Mouse (Mus musculus) heart, embryonic 14.5 days (tissue): ENCODE results near the gene Dnajc8. TPM values are rescaled to one million over a fixed set of nuclear protein-coding genes. Genes with fewer than 3 reads are reported as not detected.
"Not testable (repeated sequence)": the region's sequence is repeated elsewhere in the genome, so short reads cannot be mapped to it uniquely, and the experiment has no call there.

ENCODE experiments used
- ATAC-seq: fragments of 200-750 bp; cut with Nextera tagmentation; 2 replicates; pipeline ENCODE4 v1.8.0; 2017; ENCODE audit warnings: low read depth, moderate TSS enrichment; ENCODE audit not compliant: insufficient number of reproducible peaks, insufficient read depth, low FRiP score
- H3K27ac ChIP-seq, 2 experiments: fragments of 200-500 bp in 1 of 2; fragments of 300-500 bp in 1 of 2; sonication (generic) in 1 of 2; replicated peaks in 1 of 2; 2 replicates each; pipeline ENCODE4 v1.5.1; 2012 to 2014; ENCODE audit warnings: low read depth in 2 of 2, low read length in 2 of 2, control low read depth in 1 of 2, mild to moderate bottlenecking in 1 of 2, mixed read lengths in 1 of 2; ENCODE audit not compliant: control insufficient read depth in 1 of 2, insufficient read depth in 1 of 2
- H3K27me3 ChIP-seq: fragments of 300-500 bp; sonication (generic); 2 replicates; pipeline ENCODE4 v1.6.1; 2014; ENCODE audit warnings: mild to moderate bottlenecking, low read length, control low read depth; ENCODE audit not compliant: control insufficient read depth, insufficient read depth
- H3K36me3 ChIP-seq: fragments of 300-500 bp; sonication (generic); 2 replicates; pipeline ENCODE4 v1.6.1; 2014; ENCODE audit warnings: mild to moderate bottlenecking, control low read depth, low read length, mixed read lengths; ENCODE audit not compliant: control insufficient read depth, insufficient read depth
- H3K4me1 ChIP-seq, 2 experiments: fragments of 200-500 bp in 1 of 2; fragments of 300-500 bp in 1 of 2; sonication (generic) in 1 of 2; 2 replicates each; pipeline ENCODE4 v1.6.1; 2012 to 2014; ENCODE audit warnings: low read length in 2 of 2, control low read depth in 1 of 2, mixed read lengths in 1 of 2; ENCODE audit not compliant: control insufficient read depth in 2 of 2, insufficient read depth in 2 of 2
- H3K4me2 ChIP-seq: fragments of 300-500 bp; sonication (generic); 2 replicates; pipeline ENCODE4 v1.6.1; 2014; ENCODE audit warnings: mild to moderate bottlenecking, low read length
- H3K4me3 ChIP-seq, 2 experiments: fragments of 200-500 bp in 1 of 2; fragments of 300-500 bp in 1 of 2; sonication (generic) in 1 of 2; 2 replicates each; pipeline ENCODE4 v1.5.1; 2012 to 2014; ENCODE audit warnings: low read length in 2 of 2, mild to moderate bottlenecking in 2 of 2, control low read depth in 1 of 2, low read depth in 1 of 2, moderate library complexity in 1 of 2; ENCODE audit not compliant: control insufficient read depth in 1 of 2, insufficient read depth in 1 of 2
- H3K9ac ChIP-seq: fragments of 300-500 bp; sonication (generic); 2 replicates; pipeline ENCODE4 v1.6.1; 2014; ENCODE audit warnings: mild to moderate bottlenecking, low read length
- H3K9me3 ChIP-seq: fragments of 300-500 bp; sonication (generic); 2 replicates; pipeline ENCODE4 v1.6.1; 2016; ENCODE audit warnings: low read length, control low read depth; ENCODE audit not compliant: control insufficient read depth
- WGBS: fragments of 180-500 bp; shearing (Covaris S2); extraction: QIAGEN DNeasy Blood & Tissue Kit; methylation state at CpG from one replicate; pipeline ENCODE4 v1.1.7; 2014; 5-methylcytosine and 5-hydroxymethylcytosine counted together
- polyA plus RNA-seq: library from polyadenylated mRNA; unstranded; fragments of >200 nt; fragmentation: Nextera tagmentation; extraction: Ambion mirVana; gene quantifications from 2 replicates; pipeline ENCODE4 v1.2.1, GENCODE M21; 2014

Gene Dnajc8
- polyA plus RNA-seq, 1 experiment from 2014 or later = 117 TPM

- no peak for ATAC-seq
- WGBS = 85% methylated on average over 10 of the region's 10 CpGs
- no peaks in the 10 kb centered on the region for H3K27me3 ChIP-seq
- no peak overlapping the region for H3K9ac ChIP-seq
- H3K4me3 ChIP-seq = no peak overlapping the region
- peaks cover 3 to 6% of the 10 kb centered on the region in 2 experiments for H3K4me1 ChIP-seq
- H3K36me3 ChIP-seq = no peaks in the 10 kb centered on the region
- H3K27ac ChIP-seq = no peak overlapping the region
- H3K4me2 ChIP-seq = no peak overlapping the region
- H3K9me3 ChIP-seq = no peaks in the 10 kb centered on the region
These were observed 55.3 kb downstream of the Dnajc8 start for GRCm38 (mm10) chr4:132590642-132591041.

GRCm38 (mm10) chr4:132592958-132593357, 57.6 kb downstream of the Dnajc8 start:
- Histone ChIP-seq H3K27ac (no peak overlapping the region), H3K4me3 (no peak overlapping the region), H3K27me3 (no peaks in the 10 kb centered on the region), H3K9me3 (no peaks in the 10 kb centered on the region), H3K4me1 (peaks cover 6% of the 10 kb centered on the region in 2 experiments), H3K4me2 (no peak overlapping the region), H3K36me3 (no peaks in the 10 kb centered on the region), H3K9ac (no peak overlapping the region)
- WGBS = 91% methylated on average over 9 of the region's 9 CpGs
- no peak for ATAC-seq

- 28% methylated on average over 4 of the region's 4 CpGs for WGBS
- no peaks in the 10 kb centered on the region for H3K9me3 ChIP-seq
- no peaks in the 10 kb centered on the region for H3K36me3 ChIP-seq
- H3K27ac ChIP-seq = peak overlapping the region in 1 of 2 experiments; percentile 37; a peak in 2 of 4 replicates
- no peak overlapping the region for H3K4me3 ChIP-seq
- H3K9ac ChIP-seq = no peak overlapping the region
- ATAC-seq = no peak
- no peaks in the 10 kb centered on the region for H3K27me3 ChIP-seq
- no peak overlapping the region for H3K4me2 ChIP-seq
- peaks cover 6% of the 10 kb centered on the region in 2 experiments for H3K4me1 ChIP-seq
These were observed 58.8 kb downstream of the Dnajc8 start for GRCm38 (mm10) chr4:132594191-132594590.

- Histone ChIP-seq H3K4me3 (no peak overlapping the region), H3K9me3 (no peaks in the 10 kb centered on the region), H3K4me2 (no peak overlapping the region), H3K36me3 (no peaks in the 10 kb centered on the region), H3K27me3 (no peaks in the 10 kb centered on the region), H3K4me1 (peaks cover 5 to 8% of the 10 kb centered on the region in 2 experiments), H3K27ac (no peak overlapping the region), H3K9ac (no peak overlapping the region)
- ATAC-seq = no peak
- 67% methylated on average over 2 of the region's 2 CpGs for WGBS
These were observed 63.5 kb downstream of the Dnajc8 start for GRCm38 (mm10) chr4:132598861-132599260.

DNA sequence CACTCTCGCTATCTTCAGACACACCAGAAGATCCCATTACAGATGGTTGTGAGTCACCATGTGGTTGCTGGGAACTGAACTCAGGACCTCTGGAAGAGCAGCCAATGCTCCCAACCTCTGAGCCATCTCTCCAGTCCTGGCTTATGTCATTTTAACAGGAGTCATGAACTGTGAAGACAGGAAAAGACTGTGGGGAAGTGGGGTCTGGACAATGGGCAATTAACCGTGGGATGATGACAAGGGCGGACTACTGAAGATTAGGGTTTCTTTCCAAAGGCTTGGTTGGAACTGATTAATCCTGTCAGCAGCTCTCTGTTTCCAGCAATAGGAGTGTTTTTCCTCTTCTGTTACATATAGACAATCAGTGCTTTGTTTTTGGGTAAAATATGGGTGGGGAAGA, 64.4 kb downstream of the Dnajc8 start:
- Histone ChIP-seq H3K36me3 (no peaks in the 10 kb centered on the region), H3K9ac (no peak overlapping the region), H3K4me1 (peaks cover 0 to 6% of the 10 kb centered on the region in 2 experiments; a peak in 2 of 4 replicates), H3K4me3 (no peak overlapping the region), H3K9me3 (no peaks in the 10 kb centered on the region), H3K27ac (no peak overlapping the region), H3K27me3 (no peaks in the 10 kb centered on the region), H3K4me2 (no peak overlapping the region)
- no peak for ATAC-seq
- WGBS = 37% methylated on average over 3 of the region's 3 CpGs

GRCm38 (mm10) chr4:132600465-132600864, 65.1 kb downstream of the Dnajc8 start:
- Histone ChIP-seq H3K27me3 (no peaks in the 10 kb centered on the region), H3K27ac (no peak overlapping the region), H3K4me1 (peaks cover 0 to 6% of the 10 kb centered on the region in 2 experiments; a peak in 2 of 4 replicates), H3K36me3 (no peaks in the 10 kb centered on the region), H3K4me3 (no peak overlapping the region), H3K9me3 (no peaks in the 10 kb centered on the region), H3K9ac (no peak overlapping the region), H3K4me2 (no peak overlapping the region)
- WGBS = 70% methylated on average over 6 of the region's 6 CpGs
- no peak for ATAC-seq

- H3K27me3 ChIP-seq, H3K27ac ChIP-seq, H3K36me3 ChIP-seq, H3K9me3 ChIP-seq, H3K4me1 ChIP-seq, H3K4me2 ChIP-seq, ATAC-seq, H3K9ac ChIP-seq, H3K4me3 ChIP-seq: not testable (repeated sequence)
- 89% methylated on average over 5 of the region's 5 CpGs for WGBS
These were observed 65.9 kb downstream of the Dnajc8 start for GRCm38 (mm10) chr4:132601242-132601641.
